ENCODE assay signal across 31 mouse cellular contexts in the genomic region with DNA sequence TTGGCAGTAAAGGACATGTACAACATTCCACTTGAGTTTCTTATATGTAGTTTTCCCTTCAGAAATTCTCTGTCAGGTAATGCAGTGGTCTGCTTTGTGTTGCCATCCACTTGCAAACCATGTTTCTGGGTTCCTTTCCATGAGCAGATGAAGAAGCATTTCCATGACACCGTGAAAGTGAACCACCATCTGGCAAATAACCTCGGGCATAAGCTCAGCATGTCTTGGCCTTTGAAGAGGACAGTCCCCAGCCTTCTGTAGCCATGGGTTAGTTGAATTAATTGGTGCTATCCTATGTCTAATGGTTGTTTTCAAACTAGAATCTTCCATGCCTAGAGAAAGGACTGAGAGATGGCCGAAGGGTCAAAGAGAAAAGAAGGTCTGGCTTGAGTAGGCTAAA.
"Had no signal": no experiment of that assay in that cellular context is flagged by ENCODE, and none has a peak within 500 bp of the region (broad histone marks: within the 10 kb centered on the region; RNA-seq: fewer than 3 reads in every experiment).

No protein-coding gene starts in this region.

- H3K4me3 ChIP-seq: left cerebral cortex, adult 2 months; limb, embryonic 10.5 days; limb, embryonic 12.5 days; limb, embryonic 13.5 days; limb, embryonic 15.5 days; liver, embryonic 12.5 days; liver, embryonic 13.5 days; liver, embryonic 15.5 days; lung, embryonic 15.5 days; megakaryocyte, embryonic 14.5 days; midbrain, embryonic 10.5 days; midbrain, embryonic 12.5 days; midbrain, embryonic 13.5 days; myocyte; neural tube, embryonic 12.5 days; neural tube, embryonic 13.5 days had no signal

- H3K4me1 ChIP-seq: liver, embryonic 12.5 days; liver, embryonic 13.5 days; liver, embryonic 15.5 days; megakaryocyte, embryonic 14.5 days had no signal

- ATAC-seq: liver, embryonic 12.5 days; liver, postnatal 0 days; lung, postnatal 0 days; midbrain, embryonic 13.5 days; midbrain, embryonic 16.5 days had no signal

- H3K27ac ChIP-seq: left cerebral cortex, adult 2 months; limb, embryonic 10.5 days; limb, embryonic 12.5 days; limb, embryonic 13.5 days; limb, embryonic 15.5 days; liver, embryonic 12.5 days; liver, embryonic 13.5 days; liver, embryonic 14.5 days; liver, embryonic 15.5 days; lung, embryonic 15.5 days; macrophage; midbrain, embryonic 10.5 days; midbrain, embryonic 12.5 days; midbrain, embryonic 13.5 days; neural tube, embryonic 12.5 days had no signal

- H3K9ac ChIP-seq: limb, embryonic 12.5 days; limb, embryonic 13.5 days; limb, embryonic 15.5 days; liver, embryonic 12.5 days; liver, embryonic 13.5 days; liver, embryonic 14.5 days; liver, embryonic 15.5 days; liver, postnatal 0 days; lung, embryonic 14.5 days; lung, embryonic 15.5 days; midbrain, embryonic 12.5 days; midbrain, embryonic 13.5 days; neural tube, embryonic 12.5 days; neural tube, embryonic 13.5 days had no signal

- H3K9me3 ChIP-seq: limb, embryonic 10.5 days; limb, embryonic 12.5 days; limb, embryonic 13.5 days; limb, embryonic 15.5 days; liver, embryonic 12.5 days; liver, embryonic 13.5 days; liver, embryonic 15.5 days; lung, embryonic 15.5 days; midbrain, embryonic 10.5 days; neural tube, embryonic 12.5 days; neural tube, embryonic 13.5 days had no signal

- H3K27me3 ChIP-seq: limb, embryonic 12.5 days; limb, embryonic 13.5 days; limb, embryonic 15.5 days; liver, embryonic 12.5 days; liver, embryonic 13.5 days; liver, embryonic 15.5 days; lung, embryonic 15.5 days; megakaryocyte, embryonic 14.5 days; midbrain, embryonic 12.5 days; midbrain, embryonic 13.5 days; neural tube, embryonic 12.5 days; neural tube, embryonic 13.5 days had no signal

- H3K36me3 ChIP-seq: limb, embryonic 10.5 days; limb, embryonic 12.5 days; limb, embryonic 13.5 days; limb, embryonic 15.5 days; liver, embryonic 12.5 days; liver, embryonic 13.5 days; liver, embryonic 15.5 days; lung, embryonic 15.5 days; midbrain, embryonic 10.5 days; midbrain, embryonic 12.5 days; midbrain, embryonic 13.5 days; neural tube, embryonic 12.5 days; neural tube, embryonic 13.5 days had no signal

- H3K4me2 ChIP-seq: limb, embryonic 12.5 days; limb, embryonic 13.5 days; limb, embryonic 15.5 days; liver, embryonic 11.5 days; liver, embryonic 12.5 days; liver, embryonic 13.5 days; liver, embryonic 15.5 days; lung, embryonic 14.5 days; lung, embryonic 15.5 days; midbrain, embryonic 12.5 days; midbrain, embryonic 13.5 days; neural tube, embryonic 12.5 days; neural tube, embryonic 13.5 days had no signal

- DNase-seq: liver; liver, embryonic 13.5 days; liver, postnatal 0 days; lung, adult 18-20 months; lung, adult 2 months; lung, embryonic 14.5 days; lung, postnatal 10 days; lung, postnatal 14 days; lung, postnatal 36 days; lung, postnatal 4 days; midbrain, embryonic 14.5 days had no signal
